ENCODE assay signal across 25 mouse cellular contexts in the genomic region with DNA sequence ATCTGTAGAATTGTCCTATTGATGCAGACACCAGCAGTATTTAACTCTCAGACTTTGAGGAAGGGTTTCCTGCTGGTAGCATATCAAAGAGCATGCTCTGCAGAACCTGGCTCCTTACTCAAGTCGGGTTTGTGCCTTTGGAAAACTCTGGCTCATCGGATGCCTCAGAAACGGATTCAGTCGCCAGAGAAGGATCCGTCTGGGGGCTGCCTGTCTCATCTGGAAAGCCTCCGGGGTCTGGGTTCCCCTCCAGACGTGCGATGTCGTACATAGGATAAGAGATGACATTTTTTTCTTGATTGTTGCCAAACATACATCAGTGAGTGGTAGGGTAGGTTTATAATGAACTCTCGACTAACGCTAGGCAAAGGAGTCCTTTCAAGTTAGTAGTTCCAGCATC.
A peak's percentile ranks its signal among the peaks of the same experiment; 100 is the strongest.
DNase-seq lines count a peak whose midpoint lies in the region; ATAC-seq and TF ChIP-seq lines count a peak whose summit lies in the region.
"Had no signal": no experiment of that assay in that cellular context is flagged by ENCODE, and none has a peak within 500 bp of the region (broad histone marks: within the 10 kb centered on the region; RNA-seq: fewer than 3 reads in every experiment).

No protein-coding gene starts in this region.

- H3K9me3 ChIP-seq in heart, embryonic 13.5 days = no peaks in the 10 kb centered on the region
- no peaks in the 10 kb centered on the region for H3K9me3 ChIP-seq in lung, embryonic 14.5 days (ENCODE audit: low read depth, low read length)
- H3K9me3 ChIP-seq in lung, postnatal 0 days (ENCODE audit: low read length) = no peaks in the 10 kb centered on the region
- H3K9me3 ChIP-seq: embryonic facial prominence, embryonic 12.5 days; embryonic facial prominence, embryonic 15.5 days; hindbrain, embryonic 10.5 days; hindbrain, embryonic 13.5 days had no signal

- H3K27ac ChIP-seq in heart, embryonic 13.5 days (replicated peaks) = peak overlapping the region; percentile 30; the same call in 1 of the 2 replicates
- no peak overlapping the region for H3K27ac ChIP-seq in heart, adult 2 months
- no peak overlapping the region for H3K27ac ChIP-seq in lung, embryonic 14.5 days (ENCODE audit: low read depth)
- H3K27ac ChIP-seq in lung, postnatal 0 days (ENCODE audit: low read length) = no peak overlapping the region
- H3K27ac ChIP-seq: embryonic facial prominence, embryonic 12.5 days; embryonic facial prominence, embryonic 15.5 days; hindbrain, embryonic 10.5 days; hindbrain, embryonic 13.5 days had no signal

- H3K4me3 ChIP-seq in heart, embryonic 13.5 days = no peak overlapping the region
- H3K4me3 ChIP-seq in heart, adult 2 months = no peak overlapping the region
- H3K4me3 ChIP-seq in lung, embryonic 14.5 days (ENCODE audit: low read depth, low read length) = no peak overlapping the region
- no peak overlapping the region for H3K4me3 ChIP-seq in lung, postnatal 0 days (ENCODE audit: low read depth, low read length)
- H3K4me3 ChIP-seq: embryonic facial prominence, embryonic 12.5 days; embryonic facial prominence, embryonic 15.5 days; hindbrain, embryonic 10.5 days; hindbrain, embryonic 13.5 days had no signal

- H3K36me3 ChIP-seq in heart, embryonic 13.5 days = peaks cover 94% of the 10 kb centered on the region
- H3K36me3 ChIP-seq in heart, adult 2 months (ENCODE audit: control insufficient read depth, insufficient read depth, low read length) = peaks cover 17% of the 10 kb centered on the region
- H3K36me3 ChIP-seq in lung, embryonic 14.5 days (ENCODE audit: insufficient read depth) = peaks cover 21% of the 10 kb centered on the region; the same call in 1 of the 2 replicates
- 0 out of 2 replicates have a peak, but pooled peaks cover 10% of the 10 kb centered on the region for H3K36me3 ChIP-seq in lung, postnatal 0 days (ENCODE audit: insufficient read depth, low read length)

- intact Hi-C loops in heart, adult 2 months (cut with DNase I) = loop anchor here (5.0 kb wide), 1 partner anchor 52 kb away; no protein-coding TSS in a partner anchor

- no peak for TF ChIP-seq CTCF in heart, adult 2 months (IDR thresholded peaks at IDR 0.05)
- no peak for TF ChIP-seq CTCF in lung, embryonic 14.5 days (IDR thresholded peaks at IDR 0.05; ENCODE audit: low read depth)
- TF ChIP-seq CTCF in lung, postnatal 0 days (IDR thresholded peaks at IDR 0.05) = no peak

- peaks cover 4% of the 10 kb centered on the region; the same call in 1 of the 2 replicates for H3K4me1 ChIP-seq in heart, embryonic 13.5 days
- H3K4me1 ChIP-seq in heart, adult 2 months (ENCODE audit: control insufficient read depth, insufficient read depth, low read length) = no peaks in the 10 kb centered on the region; the same call in 1 of the 2 replicates
- no peaks in the 10 kb centered on the region for H3K4me1 ChIP-seq in lung, embryonic 14.5 days (ENCODE audit: insufficient read depth)
- H3K4me1 ChIP-seq in lung, postnatal 0 days (ENCODE audit: insufficient read depth, low read depth, low read length) = no peaks in the 10 kb centered on the region
- H3K4me1 ChIP-seq: embryonic facial prominence, embryonic 12.5 days; embryonic facial prominence, embryonic 15.5 days; hindbrain, embryonic 10.5 days; hindbrain, embryonic 13.5 days had no signal

- WGBS in heart, embryonic 13.5 days = 59% methylated on average over 11 of the region's 11 CpGs
- 64% methylated on average over 11 of the region's 11 CpGs for WGBS in heart, adult 2 months
- 55% methylated on average over 11 of the region's 11 CpGs for WGBS in lung, embryonic 14.5 days
- WGBS in lung, postnatal 0 days = 60% methylated on average over 11 of the region's 11 CpGs

- DNase-seq in heart, adult 2 months = no peak
- peak; percentile 41 for DNase-seq in kidney, postnatal 10 days
- no peak for DNase-seq in kidney, postnatal 36 days
- peak; percentile 37 for DNase-seq in lung, embryonic 14.5 days
- DNase-seq in lung, postnatal 25 days (ENCODE audit: low spot score) = no peak
- DNase-seq in lung, postnatal 4 days = peak; percentile 18 to 63
- DNase-seq in lung, postnatal 0 days (ENCODE audit: low spot score) = no peak
- DNase-seq: adrenal gland, adult 2 months; adrenal gland, postnatal 14 days; cerebellum, adult 11 months; cerebellum, adult 2 months; cerebellum, adult 9-11 months; cerebellum, postnatal 25 days; forebrain, postnatal 0 days; gastrocnemius, postnatal 10 days; gastrocnemius, postnatal 36 days; heart, postnatal 14 days had no signal

- no peaks in the 10 kb centered on the region for H3K79me2 ChIP-seq in heart, adult 2 months (replicated peaks; ENCODE audit: control insufficient read depth, insufficient read depth, low read length)

- H3K9ac ChIP-seq in heart, embryonic 13.5 days = no peak overlapping the region
- no peak overlapping the region for H3K9ac ChIP-seq in heart, adult 2 months (ENCODE audit: low read depth, low read length)
- H3K9ac ChIP-seq in lung, embryonic 14.5 days = no peak overlapping the region
- H3K9ac ChIP-seq in lung, postnatal 0 days (replicated peaks; ENCODE audit: low read depth) = no peak overlapping the region
- H3K9ac ChIP-seq: embryonic facial prominence, embryonic 12.5 days; embryonic facial prominence, embryonic 15.5 days; forebrain, postnatal 0 days; hindbrain, embryonic 13.5 days had no signal

- no peaks in the 10 kb centered on the region for H3K27me3 ChIP-seq in heart, embryonic 13.5 days (replicated peaks)
- H3K27me3 ChIP-seq in heart, adult 2 months (ENCODE audit: control insufficient read depth, insufficient read depth, low read length) = no peaks in the 10 kb centered on the region
- no peaks in the 10 kb centered on the region for H3K27me3 ChIP-seq in lung, embryonic 14.5 days (ENCODE audit: insufficient read depth, low read length)
- H3K27me3 ChIP-seq in lung, postnatal 0 days (replicated peaks; ENCODE audit: insufficient read depth, low read length) = no peaks in the 10 kb centered on the region
- H3K27me3 ChIP-seq: embryonic facial prominence, embryonic 12.5 days; embryonic facial prominence, embryonic 15.5 days; hindbrain, embryonic 13.5 days had no signal

- H3K4me2 ChIP-seq in heart, embryonic 13.5 days = no peak overlapping the region
- no peak overlapping the region for H3K4me2 ChIP-seq in lung, embryonic 14.5 days
- no peak overlapping the region for H3K4me2 ChIP-seq in lung, postnatal 0 days (replicated peaks; ENCODE audit: low read depth, low read length)
- H3K4me2 ChIP-seq: embryonic facial prominence, embryonic 12.5 days; embryonic facial prominence, embryonic 15.5 days; hindbrain, embryonic 13.5 days had no signal

- no peak for TF ChIP-seq POLR2A in heart, adult 2 months (IDR thresholded peaks at IDR 0.05; ENCODE audit: insufficient read depth, low read depth, low read length)

- no peak for ATAC-seq in heart, embryonic 13.5 days (ENCODE audit: extremely low read depth, insufficient number of reproducible peaks, low FRiP score, low TSS enrichment)
- ATAC-seq in lung, embryonic 14.5 days (ENCODE audit: insufficient read depth) = no peak
- ATAC-seq in lung, postnatal 0 days = no peak
- ATAC-seq: CD4-positive, CD25-positive, alpha-beta regulatory T cell, adult 4 months; forebrain, embryonic 14.5 days; forebrain, postnatal 0 days; hindbrain, embryonic 16.5 days had no signal

- TF ChIP-seq EP300 in heart, adult 2 months (IDR thresholded peaks at IDR 0.05; ENCODE audit: insufficient read depth, low read depth, low read length) = no peak
- TF ChIP-seq EP300 in lung, postnatal 0 days (IDR thresholded peaks at IDR 0.05) = no peak

Comparison
In these comparisons a context has a peak if more than half of its experiments do, and no peak if none do; other contexts are left out.
1. DNase-seq: peak in kidney, postnatal 10 days (single experiment), lung, embryonic 14.5 days (single experiment) and lung, postnatal 4 days (2 of 2); none in heart, adult 2 months (0 of 2), kidney, postnatal 36 days (0 of 2), lung, postnatal 25 days (single experiment) and lung, postnatal 0 days (single experiment).